Mouse (Mus musculus) E14TG2a.4 (cell line): Measurements from ENCODE around the gene Dgkg.

Experiments used
- CTCF ChIP-seq: conservative IDR thresholded peaks from 2 replicates; pipeline ENCODE4 v1.5.1; 2014; ENCODE audit warnings: low read length
- NANOG ChIP-seq: IDR thresholded peaks from 2 replicates; pipeline ENCODE4 v1.6.1; 2014; ENCODE audit warnings: borderline replicate concordance, low read length, mixed read lengths
- POU5F1 ChIP-seq: IDR thresholded peaks from 2 replicates; pipeline ENCODE4 v1.6.1; 2014; ENCODE audit warnings: low read length, borderline replicate concordance

DNA sequence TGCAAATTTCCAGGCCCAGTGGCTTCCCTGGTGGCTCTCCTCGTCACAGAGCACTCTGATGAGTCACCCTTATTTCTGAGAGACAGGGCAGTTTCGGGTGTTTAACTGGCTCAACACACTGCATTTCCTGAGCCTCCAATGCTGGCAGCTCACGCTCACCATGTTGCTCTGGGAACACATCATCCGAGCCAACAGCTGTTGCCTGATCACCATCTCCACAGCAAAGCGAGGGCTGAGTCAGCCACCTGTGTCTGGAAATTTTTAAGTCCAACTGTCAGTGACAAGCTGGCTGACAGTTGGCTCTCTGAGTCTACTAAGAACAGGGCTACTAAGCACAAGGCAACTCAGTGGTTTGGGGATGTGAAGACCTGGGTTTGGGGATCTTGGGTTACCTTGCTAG lies 4.1 kb upstream of the Dgkg start:
- TF ChIP-seq CTCF, result no peak
- no peak for TF ChIP-seq POU5F1
- no peak for TF ChIP-seq NANOG
